Mouse (Mus musculus): ENCODE results near the gene Nrarp. TPM values are rescaled to one million over a fixed set of nuclear protein-coding genes. Genes with fewer than 3 reads are reported as not detected.

Nrarp gene
- polyA plus RNA-seq, 1 experiment, result not detected

- no peak overlapping the region for H3K4me3 ChIP-seq (ENCODE audit: insufficient read depth, low read depth, low read length)
- no peak overlapping the region for H3K27ac ChIP-seq (ENCODE audit: insufficient read depth, low read depth, low read length)
- TF ChIP-seq CTCF (IDR thresholded peaks at IDR 0.05; ENCODE audit: insufficient read depth, low read depth, low read length) (no peak), POLR2A (IDR thresholded peaks at IDR 0.05; ENCODE audit: insufficient read depth, low read depth, low read length) (no peak)
- 74% methylated on average over 4 of the region's 4 CpGs for WGBS
- no peaks in the 10 kb centered on the region for H3K4me1 ChIP-seq (ENCODE audit: control insufficient read depth, insufficient read depth, low read length)
Observed at GRCm38 (mm10) chr2:25151280-25151956, 29.1 kb upstream of the Nrarp start.

DNA sequence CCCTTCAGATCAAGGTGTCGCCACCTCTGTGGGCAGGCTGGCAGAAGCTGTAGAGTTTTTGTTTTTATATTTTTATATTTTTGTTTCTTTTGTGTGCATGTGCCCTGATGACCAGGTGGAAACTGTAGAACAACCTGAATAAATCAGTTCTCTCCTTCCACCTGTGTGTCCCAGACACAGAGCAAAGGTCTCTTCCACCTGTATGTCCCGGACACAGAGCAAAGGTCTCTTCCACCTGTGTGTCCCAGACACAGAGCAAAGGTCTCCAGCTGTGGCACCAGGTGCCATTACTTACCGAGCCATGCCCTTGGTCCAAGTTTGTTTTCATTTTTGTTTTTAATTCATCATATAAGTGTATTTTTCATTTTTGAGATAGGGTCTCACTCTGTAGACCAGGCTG lies 24.4 kb upstream of the Nrarp start:
- TF ChIP-seq POLR2A (IDR thresholded peaks at IDR 0.05; ENCODE audit: insufficient read depth, low read depth, low read length) (no peak), CTCF (IDR thresholded peaks at IDR 0.05; ENCODE audit: insufficient read depth, low read depth, low read length) (no peak)
- Histone ChIP-seq H3K27ac (ENCODE audit: insufficient read depth, low read depth, low read length) (no peak overlapping the region), H3K4me3 (ENCODE audit: insufficient read depth, low read depth, low read length) (no peak overlapping the region), H3K4me1 (ENCODE audit: control insufficient read depth, insufficient read depth, low read length) (no peaks in the 10 kb centered on the region)
- WGBS, result 94% methylated on average over 3 of the region's 3 CpGs

DNA sequence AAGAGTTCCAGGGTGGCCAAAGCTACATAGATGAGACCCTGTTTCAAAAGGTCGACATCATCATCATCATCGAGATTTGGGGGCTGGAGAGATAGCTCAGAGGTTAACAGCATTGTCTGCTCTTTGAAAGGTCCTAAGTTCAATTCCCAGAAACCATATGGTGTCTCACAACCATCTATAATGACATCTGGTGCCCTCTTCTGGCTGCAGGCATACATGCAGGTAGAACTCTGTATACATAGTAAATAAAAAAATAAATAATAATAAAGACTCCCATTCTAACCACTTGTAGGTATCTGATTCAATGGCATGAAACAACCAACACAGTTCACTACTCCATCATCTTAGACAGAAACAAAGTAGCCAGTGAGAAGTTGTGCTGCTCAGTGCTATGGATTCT lies 23.6 kb upstream of the Nrarp start:
- no peak for TF ChIP-seq CTCF (IDR thresholded peaks at IDR 0.05; ENCODE audit: insufficient read depth, low read depth, low read length)
- no peak for TF ChIP-seq POLR2A (IDR thresholded peaks at IDR 0.05; ENCODE audit: insufficient read depth, low read depth, low read length)
- 53% methylated on average over 2 of the region's 2 CpGs for WGBS
- no peaks in the 10 kb centered on the region for H3K4me1 ChIP-seq (ENCODE audit: control insufficient read depth, insufficient read depth, low read length)
- H3K4me3 ChIP-seq (ENCODE audit: insufficient read depth, low read depth, low read length), result no peak overlapping the region
- H3K27ac ChIP-seq (ENCODE audit: insufficient read depth, low read depth, low read length), result no peak overlapping the region

- Histone ChIP-seq H3K27ac (ENCODE audit: insufficient read depth, low read depth, low read length) (no peak overlapping the region), H3K4me3 (ENCODE audit: insufficient read depth, low read depth, low read length) (no peak overlapping the region), H3K4me1 (ENCODE audit: control insufficient read depth, insufficient read depth, low read length) (no peaks in the 10 kb centered on the region)
- 34% methylated on average over 2 of the region's 2 CpGs for WGBS
- no peak for TF ChIP-seq CTCF (IDR thresholded peaks at IDR 0.05; ENCODE audit: insufficient read depth, low read depth, low read length)
- no peak for TF ChIP-seq POLR2A (IDR thresholded peaks at IDR 0.05; ENCODE audit: insufficient read depth, low read depth, low read length)
Observed at GRCm38 (mm10) chr2:25157655-25158054, 22.9 kb upstream of the Nrarp start.

DNA sequence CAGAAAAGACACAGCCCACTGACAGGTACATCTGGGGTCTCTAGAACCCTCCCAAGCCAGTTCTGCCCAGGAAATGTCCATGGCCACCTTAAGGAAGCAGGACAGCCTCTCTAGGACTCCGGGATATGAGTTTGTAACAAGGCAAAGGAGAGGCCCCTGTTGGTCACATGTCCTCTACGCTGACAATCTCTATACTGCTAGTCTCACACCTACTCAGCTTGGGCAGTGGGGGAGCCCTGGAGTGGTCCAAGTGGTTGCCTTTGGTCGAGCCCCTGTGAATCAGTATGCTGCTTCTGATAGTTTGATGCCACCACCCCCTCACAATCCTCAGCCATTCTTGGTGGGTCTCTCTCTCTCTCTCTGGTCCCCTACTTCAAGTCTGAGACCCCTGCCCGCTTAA lies 13.1 kb upstream of the Nrarp start:
- H3K27ac ChIP-seq (ENCODE audit: insufficient read depth, low read depth, low read length), result 0 out of 2 replicates have a peak overlapping the region, but pooled peaks have one; percentile 8
- TF ChIP-seq POLR2A (IDR thresholded peaks at IDR 0.05; ENCODE audit: insufficient read depth, low read depth, low read length) (no peak), CTCF (IDR thresholded peaks at IDR 0.05; ENCODE audit: insufficient read depth, low read depth, low read length) (no peak)
- peak overlapping the region; percentile 31 for H3K4me3 ChIP-seq (ENCODE audit: insufficient read depth, low read depth, low read length)
- 38% methylated on average over 4 of the region's 4 CpGs for WGBS
- peaks cover 19% of the 10 kb centered on the region for H3K4me1 ChIP-seq (ENCODE audit: control insufficient read depth, insufficient read depth, low read length)

- peaks cover 19% of the 10 kb centered on the region for H3K4me1 ChIP-seq (ENCODE audit: control insufficient read depth, insufficient read depth, low read length)
- H3K4me3 ChIP-seq (ENCODE audit: insufficient read depth, low read depth, low read length), result peak overlapping the region; percentile 31
- no peak overlapping the region for H3K27ac ChIP-seq (ENCODE audit: insufficient read depth, low read depth, low read length)
- TF ChIP-seq CTCF (IDR thresholded peaks at IDR 0.05; ENCODE audit: insufficient read depth, low read depth, low read length), result no peak
- TF ChIP-seq POLR2A (IDR thresholded peaks at IDR 0.05; ENCODE audit: insufficient read depth, low read depth, low read length), result no peak
- WGBS, result 2% methylated on average over 39 of the region's 41 CpGs
Observed at GRCm38 (mm10) chr2:25167919-25168664, 12.5 kb upstream of the Nrarp start.

- Histone ChIP-seq H3K27ac (ENCODE audit: insufficient read depth, low read depth, low read length) (no peak overlapping the region), H3K4me3 (ENCODE audit: insufficient read depth, low read depth, low read length) (no peak overlapping the region), H3K4me1 (ENCODE audit: control insufficient read depth, insufficient read depth, low read length) (peaks cover 19% of the 10 kb centered on the region)
- 29% methylated on average over 2 of the region's 2 CpGs for WGBS
- no peak for TF ChIP-seq CTCF (IDR thresholded peaks at IDR 0.05; ENCODE audit: insufficient read depth, low read depth, low read length)
Observed at GRCm38 (mm10) chr2:25168665-25168978, 11.9 kb upstream of the Nrarp start.

DNA sequence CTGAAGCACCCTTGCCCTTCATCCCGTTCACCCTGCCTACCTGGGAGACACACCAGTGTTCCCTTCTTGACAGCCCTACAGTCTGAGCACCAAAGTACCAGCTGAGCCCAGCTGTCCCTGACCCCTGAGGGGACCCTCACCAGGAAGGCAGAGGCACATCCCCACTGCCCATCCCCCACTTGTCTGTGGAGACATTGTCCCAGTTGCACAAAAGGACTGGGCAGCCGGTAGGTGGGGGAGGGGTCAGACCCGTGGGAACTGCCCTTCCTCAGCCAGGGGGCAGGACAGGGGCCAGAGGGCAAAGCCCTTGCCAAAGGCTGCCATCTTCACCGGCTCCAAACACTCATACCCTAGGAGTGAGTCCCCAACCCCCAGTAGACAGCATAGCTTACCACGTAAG lies 10.8 kb upstream of the Nrarp start:
- peaks cover 15% of the 10 kb centered on the region for H3K4me1 ChIP-seq (ENCODE audit: control insufficient read depth, insufficient read depth, low read length)
- TF ChIP-seq POLR2A (IDR thresholded peaks at IDR 0.05; ENCODE audit: insufficient read depth, low read depth, low read length) (no peak), CTCF (IDR thresholded peaks at IDR 0.05; ENCODE audit: insufficient read depth, low read depth, low read length) (no peak)
- H3K4me3 ChIP-seq (ENCODE audit: insufficient read depth, low read depth, low read length), result no peak overlapping the region
- WGBS, result 43% methylated on average over 5 of the region's 5 CpGs
- H3K27ac ChIP-seq (ENCODE audit: insufficient read depth, low read depth, low read length), result no peak overlapping the region

GRCm38 (mm10) chr2:25170326-25171100 lies 10.0 kb upstream of the Nrarp start:
- TF ChIP-seq POLR2A (IDR thresholded peaks at IDR 0.05; ENCODE audit: insufficient read depth, low read depth, low read length) (no peak), CTCF (IDR thresholded peaks at IDR 0.05; ENCODE audit: insufficient read depth, low read depth, low read length) (no peak)
- H3K27ac ChIP-seq (ENCODE audit: insufficient read depth, low read depth, low read length), result no peak overlapping the region
- WGBS, result 87% methylated on average over 10 of the region's 10 CpGs
- H3K4me3 ChIP-seq (ENCODE audit: insufficient read depth, low read depth, low read length), result no peak overlapping the region
- peaks cover 15% of the 10 kb centered on the region for H3K4me1 ChIP-seq (ENCODE audit: control insufficient read depth, insufficient read depth, low read length)
